Mouse (Mus musculus): ENCODE measurements at regions not wholly inside any gene's neighbourhood (a gene's known extent, or its start where the extent isn't known, plus 50 kb on each side); places are given as distances from the start of the nearest gene placed in this dataset.

DNA sequence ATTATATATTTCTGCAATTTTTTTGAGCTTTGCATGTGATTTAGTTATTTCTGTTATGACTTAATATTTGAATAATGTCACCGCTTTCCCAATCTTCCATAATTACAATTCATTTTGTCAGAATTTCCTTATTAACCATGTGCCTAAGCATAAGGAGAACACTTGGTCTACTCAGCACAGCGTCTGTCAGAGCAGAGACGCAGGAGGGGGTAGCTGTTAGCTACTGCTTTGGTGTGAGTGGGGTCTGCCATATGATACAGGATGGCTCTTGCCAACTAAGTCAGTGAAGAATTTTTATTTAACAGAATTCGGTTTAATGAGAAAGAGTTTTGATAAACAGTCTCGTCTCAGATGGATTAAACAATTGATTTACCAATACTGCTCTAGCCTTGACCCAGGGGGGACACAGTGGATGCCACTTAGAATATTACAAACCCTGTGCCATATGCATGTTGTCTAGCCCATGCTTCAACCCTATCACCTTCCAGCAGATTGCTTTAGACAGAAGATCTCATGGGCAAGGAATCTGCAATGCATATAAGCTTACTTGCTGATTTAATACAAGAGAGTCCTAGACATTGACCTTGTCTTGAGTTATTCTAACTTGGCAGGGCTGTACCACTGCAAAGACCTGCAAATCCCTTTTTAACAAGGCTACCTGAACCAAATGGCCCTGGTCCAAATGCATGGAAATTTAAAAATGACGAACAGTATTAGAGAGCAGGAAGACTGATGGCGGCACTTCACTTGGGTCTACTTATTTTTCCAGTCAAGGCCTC is 434.9 kb downstream of the Rnf144b start:
- ATAC-seq (ENCODE audit: poor library complexity, severe bottlenecking): no peak

DNA sequence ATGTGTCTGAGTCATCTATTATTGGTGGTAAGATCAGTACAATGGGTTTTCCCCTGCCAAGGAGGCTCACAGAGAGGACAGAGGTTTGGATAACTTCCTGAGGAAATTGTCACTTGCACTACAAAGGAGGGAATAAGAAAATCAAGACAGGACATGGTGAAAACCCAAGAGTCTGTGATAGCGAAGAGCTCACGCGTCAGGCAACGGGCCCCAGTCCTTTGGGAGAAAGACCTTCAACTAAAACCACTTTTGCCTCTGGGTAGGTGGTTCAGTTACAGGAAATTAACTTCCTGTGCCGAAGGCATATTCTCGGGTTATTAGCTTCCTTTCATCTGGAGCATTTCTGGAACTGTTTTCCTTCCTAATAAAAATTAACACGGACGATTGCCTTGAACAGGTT is 440.4 kb downstream of the Rnf144b start:
- no peak for ATAC-seq (ENCODE audit: poor library complexity, severe bottlenecking)

DNA sequence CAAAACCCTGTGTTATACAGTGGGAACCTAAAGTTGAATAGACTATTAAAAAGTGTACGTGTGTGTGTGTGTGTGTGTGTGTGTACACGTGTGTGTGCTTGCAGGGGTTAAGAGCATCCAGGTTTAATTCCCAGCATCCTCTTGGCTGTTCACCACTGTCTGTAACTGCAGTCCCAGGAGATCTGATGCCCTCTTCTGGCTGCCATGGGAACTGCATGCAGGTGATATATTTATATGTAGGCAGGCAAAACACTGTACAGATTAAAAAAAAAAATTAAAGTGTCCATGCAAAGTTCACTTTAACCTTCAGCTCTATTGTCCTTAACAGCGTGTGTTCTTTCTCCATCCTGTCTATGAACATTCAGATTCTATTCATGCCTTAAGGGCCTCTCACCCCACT is 454.1 kb downstream of the Rnf144b start:
- no peak for ATAC-seq (ENCODE audit: poor library complexity, severe bottlenecking)

DNA sequence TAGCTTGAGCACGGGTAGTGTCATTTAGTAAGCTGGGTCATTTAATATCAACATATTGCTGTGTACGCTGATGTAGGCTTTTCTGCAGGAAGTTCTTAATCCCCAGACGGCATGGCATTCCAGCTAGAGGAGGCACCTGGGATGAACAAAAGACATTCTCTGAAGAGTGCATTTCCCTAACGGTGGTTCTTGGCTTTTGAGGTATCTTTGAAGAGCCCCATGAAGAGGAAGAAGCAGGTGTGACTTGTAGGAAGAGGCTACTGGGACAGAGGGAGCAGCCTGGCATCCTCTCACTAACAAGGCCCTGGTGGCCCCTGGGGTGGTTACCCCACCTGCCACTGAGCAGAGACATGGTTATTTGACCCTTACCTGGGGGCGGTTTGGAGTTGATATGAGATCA is 457.7 kb downstream of the Rnf144b start:
- ATAC-seq (ENCODE audit: poor library complexity, severe bottlenecking): no peak

DNA sequence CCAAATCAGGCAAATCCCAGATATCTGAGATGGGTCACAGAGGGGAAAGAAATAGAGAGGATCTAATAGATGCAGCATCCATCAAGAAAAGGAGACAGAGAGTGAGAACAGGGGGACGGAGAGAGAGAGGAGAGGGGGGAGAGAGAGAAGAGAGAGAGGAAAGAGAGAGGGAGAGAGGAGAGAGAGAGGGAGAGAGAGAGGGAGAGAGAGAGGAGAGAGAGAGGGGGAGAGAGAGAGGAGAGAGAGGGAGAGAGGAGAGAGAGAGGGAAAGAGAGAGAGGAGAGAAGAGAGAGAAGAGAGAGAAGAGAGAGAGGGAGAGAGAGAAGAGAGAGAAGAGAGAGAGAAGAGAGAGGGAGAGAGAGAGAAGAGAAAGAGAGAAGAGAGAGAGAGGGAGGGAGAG is 462.7 kb downstream of the Rnf144b start:
- ATAC-seq (ENCODE audit: poor library complexity, severe bottlenecking): no peak

DNA sequence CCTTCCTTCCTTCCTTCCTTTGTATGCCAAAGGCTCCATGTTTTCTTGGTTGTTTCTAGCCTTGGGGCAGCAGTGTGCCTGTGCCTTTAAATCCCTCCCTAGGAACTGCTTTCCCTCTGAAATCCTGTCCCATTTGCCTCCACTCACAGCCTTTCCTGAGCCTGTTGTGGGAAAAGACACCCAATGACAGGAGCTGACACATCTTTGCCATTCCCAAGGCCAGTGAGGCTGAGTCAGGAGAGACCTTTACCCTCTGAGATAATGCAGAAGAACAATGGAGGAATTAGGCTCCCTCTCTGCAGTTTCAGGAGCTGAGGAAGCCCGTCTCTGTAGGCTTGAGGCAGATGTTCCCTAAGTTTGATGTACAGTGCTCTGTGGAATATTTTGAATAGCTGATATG is 480.2 kb downstream of the Rnf144b start:
- no peak for ATAC-seq (ENCODE audit: poor library complexity, severe bottlenecking)

DNA sequence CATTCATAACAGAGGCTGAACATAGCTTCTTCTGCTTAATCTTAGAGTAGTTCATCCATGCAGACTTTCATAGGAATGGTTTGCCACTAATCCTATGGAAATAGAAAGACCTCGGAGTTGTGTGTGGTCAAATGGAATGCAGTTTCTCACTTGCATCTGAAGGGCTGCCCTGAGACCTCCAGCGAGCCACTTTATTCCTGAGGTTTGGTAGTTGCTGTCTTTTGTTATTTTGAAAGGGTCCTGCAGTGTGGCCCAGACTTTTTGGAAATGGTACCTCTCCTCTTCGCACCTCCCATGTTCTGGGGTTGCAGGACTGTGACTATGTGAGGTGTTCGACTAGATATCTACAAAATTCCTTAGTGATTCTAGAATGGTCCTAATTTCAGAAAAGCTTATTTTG is 489.0 kb downstream of the Rnf144b start:
- ATAC-seq (ENCODE audit: poor library complexity, severe bottlenecking): no peak

DNA sequence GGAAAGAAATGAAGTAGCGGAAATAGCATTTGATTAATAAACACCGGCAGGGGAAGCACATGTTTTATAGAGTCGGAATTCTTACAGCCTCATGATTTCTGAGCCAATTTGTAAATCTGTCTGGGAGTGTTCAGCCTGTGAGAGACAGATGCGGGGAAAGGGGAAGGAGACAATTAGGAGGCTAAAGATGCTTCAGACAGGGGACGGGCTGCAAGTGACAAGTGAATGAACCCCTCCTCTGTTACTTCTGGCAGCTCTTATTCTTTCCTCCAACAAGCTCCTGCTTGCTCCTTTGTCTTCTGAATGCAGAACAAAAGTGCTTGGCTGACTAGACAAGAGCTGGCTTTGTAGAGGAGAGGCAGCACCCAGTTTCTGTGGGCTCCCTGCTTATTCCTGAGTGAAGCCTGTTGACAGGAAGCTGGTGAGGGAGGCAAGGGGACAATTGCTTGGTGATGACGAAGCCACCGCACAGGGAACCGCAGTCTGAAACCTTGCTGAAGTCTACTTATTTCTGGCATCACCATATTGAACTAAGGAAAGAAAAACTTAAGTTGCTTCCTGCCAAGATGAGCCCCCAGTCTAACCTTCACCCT is 514.2 kb downstream of the Rnf144b start:
- no peak for ATAC-seq (ENCODE audit: poor library complexity, severe bottlenecking)

DNA sequence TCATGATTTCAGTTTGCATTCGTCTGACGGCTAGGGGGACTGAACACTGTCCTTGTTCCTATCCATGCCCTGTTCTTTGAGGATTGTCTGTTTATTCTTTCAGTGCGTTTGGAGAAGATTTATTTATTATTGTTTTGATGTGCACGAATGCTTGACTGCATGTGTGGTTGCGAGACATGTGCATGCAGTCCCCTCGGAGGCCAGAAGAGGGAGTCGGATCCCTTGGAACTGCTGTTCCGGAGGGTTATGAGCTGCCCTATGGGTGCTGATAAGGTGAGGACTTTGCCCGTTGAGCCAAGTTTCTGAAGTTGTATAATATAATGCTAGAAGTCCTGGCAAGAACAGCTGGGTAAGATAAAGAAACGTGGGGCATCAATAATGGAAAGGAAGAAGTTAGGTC is 519.9 kb downstream of the Rnf144b start:
- no peak for ATAC-seq (ENCODE audit: poor library complexity, severe bottlenecking)

DNA sequence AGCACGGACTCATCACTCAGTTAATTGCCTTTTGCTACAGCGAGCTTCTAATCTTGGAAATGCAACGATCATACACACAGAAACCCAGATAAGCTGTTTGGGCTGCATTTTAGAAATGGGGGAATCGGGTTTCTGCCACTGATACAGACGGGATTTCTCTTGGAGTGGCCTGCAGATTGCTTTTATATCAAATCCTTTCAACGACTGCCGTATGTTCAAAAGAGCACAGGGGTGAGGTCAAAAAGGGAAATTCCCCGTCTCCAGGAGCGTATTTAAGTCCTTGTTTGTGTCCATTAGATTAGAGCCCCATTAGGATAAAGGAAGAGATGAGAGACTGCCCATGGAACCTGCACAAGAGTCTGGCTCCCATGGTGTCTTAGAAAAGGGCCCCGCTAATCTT is 522.6 kb downstream of the Rnf144b start:
- ATAC-seq (ENCODE audit: poor library complexity, severe bottlenecking): no peak

DNA sequence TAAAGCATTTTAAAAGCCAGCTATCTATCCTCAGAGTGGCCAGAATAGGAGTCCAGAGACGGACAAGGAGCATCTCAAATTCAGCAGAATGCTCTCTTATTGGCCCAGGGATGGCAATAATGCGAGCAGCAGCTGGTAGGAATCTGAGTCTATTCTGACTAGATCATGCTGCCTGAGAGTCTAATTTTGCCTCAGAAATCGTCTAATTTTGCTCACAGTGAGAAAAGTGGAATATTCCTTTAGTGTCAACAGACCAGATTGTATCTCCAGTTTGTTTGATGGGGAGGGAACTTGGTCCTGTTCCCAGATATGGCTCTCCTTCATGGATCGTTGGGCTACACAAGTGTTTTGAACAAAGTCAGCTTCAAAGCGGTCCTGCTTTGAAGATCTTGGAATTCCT is 525.2 kb downstream of the Rnf144b start:
- no peak for ATAC-seq (ENCODE audit: poor library complexity, severe bottlenecking)

DNA sequence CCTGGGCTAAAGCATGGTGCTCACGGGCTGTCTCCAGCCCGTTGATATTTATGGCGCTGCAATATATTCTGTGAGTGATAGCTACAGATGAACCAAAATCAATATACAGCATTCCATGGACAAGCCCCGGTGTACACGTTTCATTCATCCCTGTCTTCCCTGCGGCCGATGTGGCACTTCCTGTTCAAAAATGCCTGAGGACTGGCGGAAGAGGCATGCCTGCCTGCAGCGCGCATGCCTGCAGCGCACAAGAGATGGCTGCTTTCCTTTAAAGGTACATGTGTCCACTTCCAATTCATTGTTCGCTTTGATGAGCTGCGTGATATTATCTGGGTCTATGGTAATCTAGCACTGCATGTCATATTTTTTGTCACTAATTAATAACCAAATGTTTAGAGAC is 527.6 kb downstream of the Rnf144b start:
- no peak for ATAC-seq (ENCODE audit: poor library complexity, severe bottlenecking)

DNA sequence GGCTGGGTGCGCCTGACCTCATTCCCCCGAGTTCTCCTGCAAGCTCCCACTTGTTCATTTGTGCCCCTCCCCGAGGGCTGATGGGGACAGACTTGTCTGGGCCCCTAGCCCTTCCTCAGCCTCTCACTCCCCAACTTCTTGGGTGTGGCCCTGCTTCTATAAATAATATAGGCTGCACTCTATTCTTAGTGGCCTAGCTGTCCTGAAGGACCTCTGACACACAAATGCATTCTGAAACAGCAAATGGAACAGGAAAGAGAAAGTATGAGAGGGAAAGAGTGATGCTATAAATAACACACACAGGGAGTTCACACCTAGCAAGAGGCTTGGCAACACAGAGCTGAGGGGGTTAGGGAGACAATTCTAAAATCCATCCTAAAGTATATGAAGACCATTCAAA is 544.0 kb downstream of the Rnf144b start:
- no peak for ATAC-seq (ENCODE audit: poor library complexity, severe bottlenecking)

DNA sequence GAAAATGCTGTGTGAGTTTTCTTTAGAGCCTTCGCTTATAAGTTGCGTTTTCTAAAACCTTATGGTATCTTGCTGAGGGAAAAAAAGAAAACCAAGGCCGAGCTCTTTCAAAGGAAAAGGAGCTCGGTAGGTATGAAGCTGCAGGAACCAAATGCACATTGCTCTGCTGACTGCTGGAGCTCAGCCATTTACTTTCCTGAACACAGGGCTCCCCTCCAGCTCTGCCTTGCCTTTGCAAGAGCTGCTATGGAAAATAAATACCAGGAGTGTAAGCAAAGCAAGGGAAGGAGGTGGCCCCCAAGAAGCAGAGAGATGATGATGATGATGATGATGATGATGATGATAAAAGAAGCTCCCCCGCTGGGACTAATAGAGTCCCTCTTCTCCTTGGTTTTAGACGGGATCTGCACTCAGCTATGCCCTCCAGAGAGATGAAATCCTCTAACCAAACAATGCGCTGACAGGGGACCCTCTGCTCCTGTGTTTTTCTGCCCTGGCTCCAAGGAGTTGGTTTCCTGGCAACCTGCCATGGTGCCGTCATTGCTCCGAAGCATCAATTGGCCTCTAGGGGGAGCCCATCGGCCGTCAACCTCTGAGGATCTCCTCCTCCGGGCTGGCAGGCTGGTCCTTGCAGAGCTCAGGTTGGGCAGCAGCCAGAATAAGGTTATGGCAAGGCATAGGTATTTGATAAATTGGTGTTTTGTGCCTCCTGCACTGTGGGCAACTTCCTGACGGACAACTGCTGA is 544.7 kb downstream of the Rnf144b start:
- no peak for ATAC-seq (ENCODE audit: poor library complexity, severe bottlenecking)

DNA sequence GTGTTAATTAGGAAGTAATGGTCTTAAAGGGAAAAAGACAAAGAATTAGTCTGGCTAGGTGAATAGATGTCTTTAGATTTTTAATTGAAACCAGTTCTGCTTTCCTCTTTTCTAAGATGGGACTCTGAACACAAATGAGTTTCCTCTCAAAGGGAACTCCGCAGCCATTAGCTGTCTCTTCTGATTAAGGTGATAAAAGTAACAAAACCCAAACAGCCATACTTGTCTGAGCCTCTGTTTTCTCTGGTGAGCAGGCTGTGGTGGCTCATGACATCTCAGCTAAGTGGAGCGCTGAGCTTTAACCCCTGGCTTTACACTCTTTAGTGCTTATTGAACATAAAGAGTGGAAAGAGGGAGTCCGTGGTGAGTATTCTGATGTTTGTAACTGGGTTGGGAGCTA is 565.7 kb downstream of the Rnf144b start:
- ATAC-seq (ENCODE audit: poor library complexity, severe bottlenecking): no peak

DNA sequence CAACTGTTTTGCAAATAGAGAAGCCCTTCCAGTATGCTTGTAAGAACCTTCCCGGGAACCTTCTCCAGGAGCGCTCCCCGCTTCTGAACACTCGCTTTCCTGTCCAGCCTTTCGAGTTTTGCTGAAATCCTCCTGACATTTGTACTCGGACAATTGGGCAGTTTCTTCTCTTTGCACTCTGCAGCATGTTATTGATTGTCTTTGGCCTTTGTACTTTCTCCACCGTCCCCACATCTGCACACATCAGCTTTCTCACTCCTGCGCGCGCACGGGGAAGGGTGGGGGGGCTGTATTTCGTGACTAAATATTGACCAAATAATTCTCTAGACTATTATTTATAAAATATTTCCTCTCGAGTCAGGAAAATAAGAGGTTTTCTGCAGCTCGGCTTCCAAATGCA is 567.2 kb upstream of the Id4 start:
- no peak for ATAC-seq (ENCODE audit: poor library complexity, severe bottlenecking)

DNA sequence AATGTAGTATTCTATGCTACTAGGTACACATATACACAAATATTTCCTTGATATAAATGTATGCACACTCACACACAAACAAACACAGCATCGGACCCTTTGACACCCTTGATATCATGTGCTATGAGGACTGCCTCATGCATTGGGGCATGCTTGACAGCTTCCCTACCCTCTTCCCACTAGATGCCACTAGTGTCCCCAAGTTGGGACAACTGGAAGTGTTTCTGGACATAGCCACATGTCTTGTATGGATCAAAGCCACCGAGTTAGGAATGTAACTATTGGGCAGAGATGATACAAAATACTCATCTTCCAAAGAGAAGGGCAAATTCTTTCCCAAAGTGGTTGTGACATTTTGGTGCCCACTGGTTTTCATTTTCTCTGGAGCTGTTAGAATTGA is 565.2 kb upstream of the Id4 start:
- ATAC-seq (ENCODE audit: poor library complexity, severe bottlenecking): no peak

DNA sequence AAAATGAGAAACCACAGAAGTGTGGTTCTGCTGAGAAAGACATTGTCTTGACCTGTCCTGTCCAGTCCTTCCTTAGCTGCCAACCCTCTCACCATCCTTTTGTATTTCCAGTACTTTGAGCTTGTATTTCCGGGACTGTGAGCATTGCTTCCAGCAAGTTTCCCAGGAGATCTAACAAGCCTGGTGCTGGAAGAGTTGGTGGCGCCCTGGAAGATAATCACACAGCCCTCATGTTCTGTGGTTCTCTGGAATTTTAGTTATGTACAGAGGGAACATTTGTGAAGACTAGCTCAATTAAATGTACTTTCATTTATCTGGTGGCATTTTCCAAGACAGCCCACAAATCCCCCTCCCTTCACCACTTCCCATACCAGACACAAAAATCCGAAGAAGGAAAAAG is 560.5 kb upstream of the Id4 start:
- ATAC-seq (ENCODE audit: poor library complexity, severe bottlenecking): no peak

DNA sequence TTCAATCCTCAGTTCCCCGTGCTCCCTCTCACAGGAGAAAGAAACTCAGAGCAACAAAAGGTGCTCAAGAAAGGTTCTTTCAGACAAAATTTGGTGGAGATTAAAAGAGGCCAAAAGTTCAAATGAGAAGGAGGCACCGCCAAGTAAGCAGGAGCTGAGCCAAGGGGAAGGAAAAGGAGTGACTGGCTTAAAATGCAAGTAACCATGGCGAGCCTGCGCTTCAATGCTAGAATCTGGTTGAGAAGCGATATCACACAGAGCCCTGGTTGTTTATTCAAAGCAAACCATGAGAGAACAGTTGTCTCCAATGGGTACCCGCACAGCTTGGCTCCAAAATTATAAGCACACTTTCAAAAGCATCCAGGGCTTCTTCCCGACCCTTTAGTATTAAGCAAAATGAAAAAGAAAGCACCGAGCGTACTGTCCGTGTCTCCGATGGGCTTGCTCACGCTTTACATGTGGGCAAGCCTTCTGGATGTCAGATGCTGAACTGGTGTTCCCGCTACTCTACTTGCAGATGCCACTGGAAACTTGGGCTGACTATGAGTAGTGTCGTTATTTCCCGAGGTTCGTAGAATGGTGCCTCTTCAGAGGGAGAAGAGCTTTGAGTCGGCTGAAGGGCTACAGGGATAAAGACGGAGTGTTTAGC is 552.9 kb upstream of the Id4 start:
- no peak for ATAC-seq (ENCODE audit: poor library complexity, severe bottlenecking)

DNA sequence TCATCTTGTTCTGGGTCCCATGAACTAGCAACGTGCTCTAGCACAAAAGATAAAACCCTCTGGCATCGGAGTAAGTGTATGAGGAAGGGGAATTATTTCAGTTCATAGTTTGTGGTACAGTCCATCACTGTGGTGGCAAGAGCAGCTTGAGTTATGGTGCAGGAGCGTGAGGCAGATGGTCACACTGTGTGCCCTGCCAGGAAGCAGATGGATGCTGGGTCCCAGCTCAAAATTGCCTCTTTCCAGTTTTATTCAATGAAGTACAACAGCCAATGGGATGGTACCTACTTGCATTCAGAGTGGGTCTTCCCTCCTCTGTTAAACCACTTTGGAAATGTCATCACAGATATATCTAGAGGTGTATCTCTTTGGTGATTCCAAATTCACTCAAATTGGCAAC is 551.7 kb upstream of the Id4 start:
- no peak for ATAC-seq (ENCODE audit: poor library complexity, severe bottlenecking)

DNA sequence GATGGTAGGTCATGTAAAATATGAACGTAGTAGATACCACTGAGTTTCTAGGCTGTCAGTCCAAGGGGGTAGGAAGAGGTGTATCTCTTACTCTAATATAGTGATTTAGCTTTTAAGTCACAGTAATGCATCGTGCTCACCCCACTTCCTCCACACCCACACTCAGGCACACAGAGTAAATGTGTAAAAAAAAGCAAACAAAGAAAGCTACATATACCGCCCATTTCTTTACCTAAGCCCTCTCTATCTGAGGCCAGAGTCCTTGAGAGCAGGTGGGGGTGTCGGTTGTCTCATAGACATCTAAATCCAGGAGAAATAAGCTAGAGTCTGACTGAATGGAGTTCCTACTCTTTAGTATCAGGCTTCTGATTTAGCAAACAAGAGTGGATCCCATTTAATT is 548.5 kb upstream of the Id4 start:
- no peak for ATAC-seq (ENCODE audit: poor library complexity, severe bottlenecking)

DNA sequence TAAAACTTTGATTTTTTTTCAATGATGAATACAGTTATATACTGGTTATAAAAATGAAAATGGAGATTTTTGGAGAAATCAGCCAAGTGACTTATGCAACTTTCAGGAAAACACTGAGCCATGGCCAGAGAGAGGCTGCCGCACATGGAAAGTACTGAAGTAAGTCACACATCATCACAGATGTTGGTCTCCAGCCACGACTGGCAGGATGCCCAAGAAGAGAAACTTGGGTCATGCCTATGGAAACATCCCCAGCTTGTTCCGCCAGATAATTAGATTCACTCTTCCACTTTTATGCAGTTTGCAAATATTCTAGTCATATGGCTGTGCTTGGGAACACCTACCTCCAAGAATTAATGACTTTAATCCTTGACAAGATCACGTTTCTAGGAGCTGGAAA is 544.8 kb upstream of the Id4 start:
- ATAC-seq (ENCODE audit: poor library complexity, severe bottlenecking): no peak
